Mouse (Mus musculus): Measurements from ENCODE around the gene Tmem131.
"Not testable (repeated sequence)": the region's sequence is repeated elsewhere in the genome, so short reads cannot be mapped to it uniquely, and the experiment has no call there.

Gene Tmem131

DNA sequence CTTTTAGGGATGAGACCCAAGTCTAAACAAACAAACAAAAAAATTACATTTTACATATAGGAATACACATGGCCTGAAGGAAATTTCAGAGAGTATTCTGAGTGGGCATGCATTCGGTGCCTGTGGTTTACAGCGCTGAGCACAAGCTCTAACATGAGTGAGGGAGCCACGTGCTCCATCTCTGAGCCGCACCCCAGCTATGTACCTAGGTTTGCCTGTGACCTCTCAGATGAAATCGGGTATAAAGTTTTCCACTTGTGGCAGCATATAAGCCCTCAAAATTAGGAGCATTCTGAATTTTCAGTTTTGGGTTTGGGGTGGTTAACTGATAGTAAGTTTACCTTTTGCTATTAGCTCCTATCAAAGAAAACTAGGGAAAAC lies 28.3 kb downstream of the Tmem131 start:
- DNase-seq = no peak

DNA sequence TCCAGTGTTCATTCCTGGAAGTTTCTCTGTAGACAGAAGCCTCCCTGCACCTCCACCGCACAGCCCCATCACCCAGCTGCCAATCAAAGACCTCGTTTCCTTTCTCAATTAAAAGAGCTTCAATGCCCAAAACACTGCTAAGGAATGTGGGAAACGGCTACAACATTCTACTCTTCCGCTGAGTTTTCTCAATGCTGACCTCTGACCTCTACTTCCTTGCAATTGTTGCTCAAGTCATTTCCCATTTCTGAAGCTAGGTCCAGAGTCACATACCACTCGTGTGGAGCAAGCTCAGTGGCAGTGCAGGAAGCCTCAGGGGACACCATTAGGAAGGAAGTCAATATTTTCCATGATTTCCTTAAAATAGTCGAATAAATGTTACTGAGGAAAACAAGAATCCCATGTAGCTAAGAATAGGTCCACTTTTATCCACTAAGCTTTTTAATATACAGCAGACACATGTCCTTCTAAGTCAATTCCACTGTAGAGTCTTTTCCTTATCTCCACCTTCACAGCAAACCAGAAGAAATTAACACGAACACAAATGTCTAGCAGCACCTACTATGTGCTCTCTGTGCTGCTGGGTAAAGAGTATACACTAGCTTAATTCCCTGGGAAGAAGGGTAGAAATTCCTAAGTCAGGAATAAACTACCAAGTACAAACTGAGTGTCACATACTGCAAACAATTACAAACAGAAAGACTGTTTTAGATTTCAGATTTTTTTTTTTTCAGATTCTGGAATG lies 28.8 kb downstream of the Tmem131 start:
- DNase-seq = peak in 1 of 2 experiments; percentile 52

DNA sequence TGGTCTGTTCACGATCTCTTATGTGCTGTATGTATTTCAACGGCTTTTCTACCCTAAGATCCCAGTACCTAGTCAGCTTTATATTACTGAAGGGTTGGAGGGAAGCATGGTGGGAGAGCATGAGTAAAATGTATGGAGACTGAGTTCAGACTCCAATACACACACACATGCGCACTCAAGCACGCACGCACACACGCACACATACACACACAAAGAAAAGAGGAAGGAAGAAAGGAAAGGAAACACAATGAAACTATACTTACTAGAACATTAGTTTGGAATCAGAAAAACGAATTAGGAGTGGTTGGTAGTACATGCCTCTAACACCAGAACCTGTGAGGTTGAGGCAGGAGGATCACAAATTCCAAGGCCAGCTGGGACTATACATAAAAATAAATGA lies 29.7 kb downstream of the Tmem131 start:
- DNase-seq = no peak

DNA sequence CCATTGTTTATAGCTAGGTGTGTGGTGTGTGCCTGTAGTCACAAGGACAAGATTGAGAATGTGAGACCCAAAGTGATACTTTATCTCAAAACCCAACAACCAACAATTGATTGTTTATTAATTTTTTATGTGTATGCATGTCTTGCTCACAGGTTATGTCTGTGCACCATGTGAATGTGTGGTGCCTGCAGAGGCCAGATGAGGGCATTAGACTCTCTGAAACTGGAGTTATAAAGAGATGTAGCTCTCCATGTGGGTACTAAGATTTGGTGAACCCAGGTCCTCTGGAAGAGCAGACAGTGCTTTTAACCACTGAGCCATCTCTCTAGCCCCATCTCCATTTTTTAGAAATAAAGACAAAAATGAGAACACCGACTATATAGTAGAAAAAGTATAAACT lies 31.2 kb downstream of the Tmem131 start:
- DNase-seq = no peak

DNA sequence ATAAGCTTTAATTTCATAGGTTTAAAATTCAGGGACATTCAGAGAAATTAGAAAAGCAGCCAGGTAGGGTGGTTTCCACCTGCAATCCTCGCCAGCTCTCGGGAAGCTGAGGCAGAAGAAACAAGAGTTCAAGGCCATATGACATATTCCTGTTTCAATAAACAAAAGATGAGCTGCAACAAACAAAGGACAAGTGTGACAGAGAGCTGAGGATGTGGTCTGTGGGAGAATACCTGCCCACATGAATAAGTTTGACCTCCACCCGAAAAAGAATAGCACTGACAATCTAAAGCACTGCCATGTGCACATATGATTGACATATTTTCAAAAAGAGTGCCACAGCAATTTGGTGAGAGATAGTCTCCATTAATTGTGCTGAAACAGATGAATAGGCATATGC lies 31.9 kb downstream of the Tmem131 start:
- no peak for DNase-seq

DNA sequence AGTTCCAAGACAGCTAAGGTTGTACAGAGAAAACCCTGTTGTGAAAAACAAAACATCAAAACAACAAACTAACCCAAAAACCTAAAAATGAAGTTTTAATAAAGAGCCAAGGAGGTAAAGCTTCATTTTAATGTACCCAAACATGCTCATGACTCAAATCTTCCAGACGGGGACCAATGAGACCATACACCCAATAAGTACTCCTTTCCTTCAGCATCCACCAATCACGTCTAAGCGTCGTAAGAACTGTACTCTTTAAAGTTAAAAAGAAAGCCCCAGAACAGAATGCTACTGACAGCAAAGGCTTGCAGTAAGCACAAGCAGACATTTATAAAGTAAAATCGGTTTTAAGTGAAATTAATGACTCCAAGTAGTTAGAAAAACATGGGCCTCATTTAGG lies 33.1 kb downstream of the Tmem131 start:
- no peak for DNase-seq

DNA sequence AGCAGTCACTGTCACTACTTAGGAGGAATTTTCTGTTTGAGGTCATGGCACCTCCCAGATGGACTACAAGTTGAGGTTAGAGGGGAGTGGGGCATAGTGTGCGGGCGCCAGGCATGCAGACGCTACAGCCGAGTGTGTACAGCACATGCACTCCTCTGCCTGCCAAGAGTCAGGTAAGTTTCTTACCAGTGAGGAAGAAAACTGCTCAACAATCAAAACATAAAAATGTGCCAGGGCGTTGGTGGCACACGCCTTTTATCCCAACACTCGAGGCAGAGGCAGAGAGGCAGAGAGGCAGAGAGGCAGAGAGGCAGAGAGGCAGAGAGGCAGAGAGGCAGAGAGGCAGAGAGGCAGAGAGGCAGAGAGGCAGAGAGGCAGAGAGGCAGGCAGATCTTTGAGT lies 33.5 kb downstream of the Tmem131 start:
- peak in 1 of 2 experiments; percentile 50 for DNase-seq

DNA sequence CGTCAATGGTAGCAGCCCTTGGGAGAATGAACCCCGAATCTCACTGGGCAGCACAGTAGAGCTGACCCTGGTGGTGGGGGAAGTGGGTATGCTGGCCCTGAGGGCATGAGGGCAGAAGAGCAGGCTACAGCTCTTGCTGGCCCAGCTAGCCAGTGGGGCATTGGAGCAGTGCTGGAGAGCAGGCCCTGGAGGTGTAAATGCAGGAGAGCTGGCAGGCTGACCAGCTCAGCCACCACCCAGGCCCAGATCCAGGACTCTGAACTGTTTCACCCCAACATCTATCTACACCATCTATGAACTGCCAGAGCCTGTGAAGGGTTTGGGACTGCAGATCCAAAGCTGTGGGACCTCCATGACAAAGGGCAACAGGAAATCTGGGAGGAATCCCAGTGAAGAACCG lies 38.2 kb downstream of the Tmem131 start:
- DNase-seq = no peak

DNA sequence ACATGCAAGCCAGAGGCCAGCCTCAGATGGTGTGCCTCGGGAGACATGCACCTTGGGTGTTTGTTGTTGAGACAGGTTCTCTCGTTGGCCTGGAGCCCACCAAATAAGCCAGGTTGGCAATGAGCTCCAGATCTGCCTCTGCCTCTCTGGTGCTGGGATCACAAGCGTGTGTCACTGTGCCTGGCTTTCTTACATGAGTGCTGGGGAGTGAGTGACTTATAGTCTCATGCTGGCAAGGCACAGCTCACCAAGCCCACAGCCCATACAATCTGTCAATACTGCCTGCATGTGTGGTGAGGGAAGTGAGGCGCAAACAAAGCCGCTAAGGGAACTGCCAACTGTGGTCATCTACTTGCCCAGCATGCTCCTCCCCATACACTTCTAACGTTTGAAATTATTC lies 39.0 kb downstream of the Tmem131 start:
- peak in 1 of 2 experiments; percentile 54 for DNase-seq

DNA sequence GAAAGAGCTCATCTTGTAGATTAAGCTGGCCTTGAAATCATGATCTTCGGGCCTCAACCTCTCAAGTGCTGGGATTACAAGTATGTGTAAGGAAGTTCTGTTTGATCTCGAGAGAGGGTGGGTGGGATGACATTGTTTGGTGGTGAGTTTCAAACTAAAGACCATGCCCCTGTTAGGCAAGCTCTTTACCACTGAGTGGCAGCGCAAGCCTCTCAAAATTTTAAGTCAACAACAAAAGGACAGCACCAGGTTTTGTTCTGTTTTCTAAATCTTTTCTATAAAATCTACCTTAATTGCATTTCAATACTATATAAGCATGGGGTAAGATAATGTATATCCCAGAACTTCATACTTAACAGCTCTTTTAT lies 39.4 kb downstream of the Tmem131 start:
- DNase-seq = no peak

DNA sequence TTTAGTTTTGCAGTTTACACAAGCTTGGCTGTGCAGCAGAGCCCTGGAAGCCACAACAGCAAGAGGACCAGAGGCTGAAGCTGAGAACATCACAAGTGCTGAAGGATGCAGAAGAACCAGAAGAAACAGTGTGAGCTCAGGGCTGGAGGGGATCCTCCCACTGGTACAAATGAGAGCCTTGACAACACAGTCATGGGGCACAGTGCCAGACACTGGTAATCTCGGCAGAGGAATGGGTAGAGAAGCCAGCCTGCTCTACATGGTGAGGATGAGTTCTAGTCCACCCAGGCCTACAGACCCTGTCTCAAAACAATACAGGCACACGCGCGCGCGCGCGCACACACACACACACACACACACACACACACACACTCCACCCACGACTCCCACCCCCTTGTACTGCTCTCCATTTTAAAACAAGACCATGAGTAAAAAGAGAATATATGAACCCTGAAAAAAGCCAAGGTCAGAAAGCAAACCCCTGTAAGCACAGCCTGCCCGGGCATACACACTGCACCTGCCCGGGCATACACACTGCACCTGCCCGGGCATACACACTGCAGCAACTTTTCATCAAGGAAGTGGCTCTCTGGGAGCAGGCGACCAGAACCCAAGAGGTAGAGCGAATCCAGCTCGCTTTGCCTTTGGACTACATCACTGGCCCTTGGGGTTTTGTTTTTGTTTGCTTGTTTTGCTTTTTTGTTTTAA lies 39.9 kb downstream of the Tmem131 start:
- no peak for DNase-seq

DNA sequence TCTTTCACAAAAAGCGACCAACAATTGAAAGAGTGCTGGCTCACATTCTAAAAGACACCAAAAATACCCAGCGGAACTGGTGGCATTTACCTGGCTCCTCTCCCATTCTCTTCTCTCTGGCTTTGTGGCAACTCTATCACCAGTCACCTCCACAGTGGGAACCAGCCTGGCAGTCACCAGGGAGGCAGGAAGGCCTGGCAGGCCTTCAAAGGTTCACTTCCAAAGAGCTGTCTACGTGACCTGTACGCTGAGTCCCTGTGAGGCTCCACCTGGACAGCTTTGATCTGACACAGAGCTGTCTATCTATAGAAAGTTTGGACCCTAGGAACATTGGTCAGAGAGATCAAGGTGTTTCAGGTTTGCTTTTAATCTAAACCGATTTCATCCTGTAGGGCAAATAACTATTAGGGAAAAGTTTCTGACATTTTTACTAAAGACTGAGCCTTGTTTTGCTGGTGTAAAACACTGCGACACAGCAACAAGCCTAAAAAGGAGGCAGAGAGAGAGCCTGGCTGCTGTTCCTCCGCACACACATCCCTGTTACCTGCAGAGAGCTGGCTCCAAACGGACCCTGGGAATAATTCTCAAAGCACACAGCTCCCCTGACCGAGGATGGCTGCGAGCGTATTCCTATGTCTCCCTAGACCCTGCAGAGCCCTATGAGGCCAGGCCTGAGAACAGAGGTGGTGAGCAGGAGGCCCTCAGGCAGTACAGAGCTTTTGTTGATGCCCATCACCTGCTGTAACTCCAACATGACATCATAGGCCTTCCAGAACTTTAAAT lies 40.7 kb downstream of the Tmem131 start:
- no peak for DNase-seq

DNA sequence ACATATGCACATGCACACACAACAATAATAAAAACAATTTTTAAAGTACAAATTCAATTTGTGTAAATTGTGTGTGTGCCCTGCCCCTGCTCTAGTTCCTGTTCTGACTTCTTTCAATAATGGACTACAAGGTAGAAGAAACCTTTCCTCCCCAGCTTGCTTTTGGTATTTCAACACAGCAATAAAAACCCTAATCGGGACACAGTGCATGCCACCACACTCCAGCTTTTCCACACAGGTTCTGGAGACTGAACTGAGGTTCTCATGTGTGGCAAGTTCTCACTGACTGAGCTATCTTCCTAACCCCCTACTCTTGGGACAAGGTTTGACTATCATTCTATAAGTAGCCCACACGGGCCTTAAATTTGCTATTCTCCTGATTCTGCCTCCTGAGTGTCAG lies 43.8 kb downstream of the Tmem131 start:
- DNase-seq = no peak

DNA sequence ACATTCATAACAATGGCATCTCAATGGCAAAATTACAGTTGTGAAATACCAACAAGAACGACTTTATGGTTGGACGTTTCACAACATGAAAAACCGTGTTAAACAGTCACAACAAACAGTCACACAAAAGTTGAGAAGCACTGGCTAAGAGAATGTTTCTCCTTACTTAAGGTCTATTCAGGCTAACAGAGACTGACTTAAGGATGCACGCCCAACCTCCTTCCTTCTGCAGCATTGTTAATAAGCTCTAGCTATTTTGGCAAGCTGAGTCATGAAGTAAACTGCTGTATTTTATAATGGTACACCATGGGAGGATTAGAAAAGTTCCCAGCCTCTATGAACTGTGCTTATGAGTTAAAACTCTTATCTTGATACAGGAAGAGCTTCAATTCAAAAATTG lies 47.0 kb downstream of the Tmem131 start:
- no peak for DNase-seq

DNA sequence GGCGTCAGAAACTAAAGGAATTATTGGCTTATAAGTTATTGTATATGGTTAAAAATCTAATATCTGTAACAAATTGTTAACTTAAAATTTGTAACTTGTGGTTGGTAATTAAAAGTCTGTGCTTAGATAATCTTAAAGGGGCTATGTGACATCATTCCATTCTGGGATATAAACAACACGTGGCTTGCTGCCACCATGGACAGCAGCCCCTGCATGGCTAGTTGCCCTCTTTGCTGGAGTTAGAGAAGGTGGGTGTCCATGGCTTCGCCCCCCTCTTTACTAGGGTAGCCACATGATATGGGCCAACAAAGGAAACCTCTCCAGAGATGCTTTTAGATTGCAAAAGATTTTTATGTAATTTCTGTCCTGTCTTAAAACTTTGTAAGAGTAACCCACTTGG lies 48.0 kb downstream of the Tmem131 start:
- DNase-seq = no peak

DNA sequence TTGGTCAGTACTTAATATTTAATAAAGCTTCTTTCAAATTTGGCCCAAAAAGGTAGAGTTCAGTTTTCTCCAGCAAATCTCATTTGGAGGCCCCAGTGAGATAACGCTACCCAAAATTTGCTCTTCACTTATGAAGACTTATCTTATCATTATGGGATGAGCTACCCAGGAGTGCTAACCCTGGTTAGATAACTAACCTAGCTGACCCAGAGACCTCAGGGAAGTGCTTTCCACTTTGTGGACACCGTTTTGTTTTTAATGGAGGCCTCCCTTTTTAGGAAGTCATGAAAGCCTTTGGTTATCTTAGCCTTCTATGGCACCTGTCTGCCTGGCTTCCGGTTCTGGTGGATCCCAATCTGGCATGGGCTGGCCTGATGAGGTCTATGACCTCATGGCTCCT lies 49.3 kb downstream of the Tmem131 start:
- DNase-seq = no peak

DNA sequence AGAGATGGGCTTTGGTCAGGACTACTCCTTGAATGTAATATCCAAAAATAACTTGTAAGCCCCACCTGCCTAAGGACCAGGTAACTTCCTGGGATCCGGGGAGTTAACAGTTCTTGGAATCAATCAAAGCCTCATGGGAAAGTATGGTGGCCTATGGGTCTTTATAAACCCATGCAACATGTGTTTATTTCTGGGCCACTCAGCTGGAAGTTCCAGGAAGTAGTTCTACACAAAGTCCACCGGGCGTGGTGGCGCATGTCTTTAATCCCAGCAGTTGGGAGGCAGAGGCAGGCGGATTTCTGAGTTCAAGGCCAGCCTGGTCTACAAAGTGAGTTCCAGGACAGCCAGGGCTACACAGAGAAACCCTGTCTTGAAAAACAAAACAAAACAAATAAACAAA lies 49.7 kb downstream of the Tmem131 start:
- DNase-seq = not testable (repeated sequence)

DNA sequence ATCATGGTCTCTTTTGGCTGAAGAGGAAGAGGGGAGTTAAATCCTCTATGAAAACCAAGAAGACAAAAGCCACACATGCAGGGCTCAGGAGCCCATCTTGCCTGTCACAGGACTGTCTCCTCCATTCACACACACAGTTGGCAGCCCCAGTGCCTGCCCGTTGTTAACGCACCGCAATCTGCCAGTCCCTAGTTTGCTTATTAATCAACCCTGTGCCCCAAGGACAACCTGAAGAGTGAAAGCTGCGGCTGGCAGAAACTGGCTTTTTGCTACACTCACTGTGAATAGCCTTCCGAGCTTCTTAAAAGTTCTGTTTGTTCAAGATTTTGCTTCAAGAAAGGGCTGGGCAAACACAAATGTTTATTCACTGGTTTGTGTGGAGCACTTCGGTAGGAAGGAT lies 50.3 kb downstream of the Tmem131 start:
- peak in 1 of 2 experiments; percentile 27 for DNase-seq

DNA sequence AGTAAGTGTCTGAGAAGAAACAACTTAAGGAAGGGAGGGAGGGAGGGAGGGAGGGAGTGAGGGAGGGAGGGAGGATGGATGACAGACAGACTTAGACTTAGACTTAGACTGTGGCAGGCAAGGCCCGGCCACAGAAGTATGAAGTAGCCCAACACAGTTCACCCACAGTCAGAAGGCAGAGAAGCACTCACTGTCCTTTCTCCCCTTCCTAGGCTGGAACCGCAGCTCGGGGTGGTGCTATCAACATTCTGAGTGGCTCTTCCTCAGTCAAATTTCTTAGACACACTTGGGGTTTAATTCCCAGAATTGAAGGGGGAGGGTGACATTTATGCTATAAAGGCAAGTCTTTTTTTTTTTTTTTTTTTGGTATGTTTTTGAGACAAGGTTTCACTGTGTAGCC lies 51.0 kb downstream of the Tmem131 start:
- no peak for DNase-seq

DNA sequence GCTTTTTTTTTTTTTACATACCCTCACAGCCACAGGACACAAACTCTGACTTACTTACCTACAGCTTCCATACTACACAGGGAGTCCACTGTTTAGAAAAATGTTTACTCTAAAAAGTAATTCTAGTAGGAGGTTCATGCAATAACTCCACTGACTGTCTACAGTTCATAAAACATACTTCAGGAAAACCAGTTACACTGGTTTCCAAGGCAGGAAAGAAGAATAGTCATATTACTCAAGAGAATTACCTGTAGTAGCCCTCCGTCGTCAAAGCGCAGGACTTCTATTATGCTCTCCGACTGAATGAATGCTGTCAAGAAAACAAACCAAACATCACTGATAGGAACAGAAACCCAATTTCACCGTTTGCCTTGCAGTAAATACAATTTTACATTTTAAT lies 54.5 kb downstream of the Tmem131 start:
- DNase-seq = peak in 1 of 2 experiments; percentile 32

DNA sequence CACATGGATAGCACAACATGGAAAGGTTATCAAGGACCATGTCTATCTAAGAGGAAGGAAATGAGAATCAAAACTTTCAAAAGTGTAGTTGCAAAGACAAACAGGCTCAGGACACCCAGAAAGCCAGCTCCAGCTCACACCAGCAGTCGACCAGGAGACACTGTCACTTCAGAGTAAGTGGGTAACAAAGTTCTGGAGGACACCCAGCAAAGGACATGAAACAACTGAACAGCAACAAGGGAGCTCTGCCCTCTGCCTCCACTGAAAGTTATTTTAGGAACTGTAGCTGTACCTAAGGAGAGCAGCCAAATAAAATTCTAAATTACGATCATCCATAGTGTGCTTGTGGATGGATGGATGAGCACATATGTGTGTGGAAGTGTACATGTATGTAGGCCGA lies 56.3 kb downstream of the Tmem131 start:
- DNase-seq = no peak

DNA sequence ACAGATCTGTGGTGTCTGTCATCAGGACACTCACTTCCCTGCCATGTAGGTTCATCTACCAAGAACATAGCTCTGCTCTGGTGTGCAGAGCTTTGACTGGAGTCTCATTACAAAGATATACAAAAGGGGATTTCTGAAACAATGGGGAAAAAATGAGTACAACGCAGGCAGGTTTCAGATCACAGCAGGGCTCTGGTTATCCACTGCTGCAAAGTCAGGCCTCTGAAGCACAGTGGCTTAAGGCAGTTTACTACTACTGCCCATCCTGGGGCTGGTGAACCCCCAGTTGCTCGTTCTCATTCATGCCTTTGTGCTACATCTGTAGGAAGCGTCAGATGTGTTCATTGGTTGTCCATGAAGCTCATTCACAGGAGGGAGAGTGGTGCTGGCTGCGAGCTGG lies 57.0 kb downstream of the Tmem131 start:
- no peak for DNase-seq

DNA sequence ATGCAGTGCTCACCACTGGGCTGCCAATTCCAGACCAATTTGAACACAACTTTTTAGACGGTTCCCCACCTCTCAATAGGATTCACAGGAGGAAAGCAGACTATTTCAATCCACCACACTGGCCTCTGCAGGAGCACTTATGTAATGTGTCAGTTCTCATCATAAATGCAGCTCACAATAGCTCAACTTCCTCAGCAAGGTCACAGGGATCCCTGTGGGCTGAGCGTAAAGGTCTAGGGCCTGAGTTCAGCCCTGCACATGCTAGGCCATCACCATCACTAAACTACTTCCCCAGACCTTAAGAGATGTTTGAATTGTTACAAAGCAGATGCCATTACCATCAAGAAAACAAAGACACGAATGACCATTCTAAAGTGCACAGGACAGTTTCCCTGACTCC lies 58.9 kb downstream of the Tmem131 start:
- DNase-seq = no peak

DNA sequence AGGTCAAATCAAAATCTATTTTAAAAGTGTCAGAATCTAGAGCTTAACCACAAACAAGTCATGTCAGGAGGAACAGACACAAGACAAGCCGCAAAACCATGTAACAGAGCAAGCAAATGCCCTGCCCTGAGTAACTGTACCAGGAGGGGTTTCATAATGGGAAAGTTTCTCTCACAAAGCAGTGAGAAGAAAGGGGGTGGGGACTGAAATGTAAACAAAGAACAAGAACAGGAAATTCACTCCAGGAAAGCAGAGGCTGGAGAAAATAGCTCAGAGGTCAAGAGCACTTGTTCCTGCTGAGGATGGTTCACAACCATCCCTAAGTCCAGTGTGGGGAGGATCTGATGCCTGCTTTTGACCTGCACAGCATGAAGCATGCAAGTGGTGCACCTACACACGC lies 59.7 kb downstream of the Tmem131 start:
- peak in 1 of 2 experiments; percentile 44 for DNase-seq

Data from lung, adult 18-20 months (tissue).